Mouse (Mus musculus) thymus, adult 2 months (tissue): ENCODE measurements around the gene BC030867.
"Not testable (repeated sequence)": the region's sequence is repeated elsewhere in the genome, so short reads cannot be mapped to it uniquely, and the experiment has no call there.

Experiments used
- CTCF ChIP-seq: fragments of 200-500 bp; IDR thresholded peaks from 2 replicates; pipeline ENCODE4 v1.5.1; 2012; ENCODE audit warnings: mild to moderate bottlenecking, control low read depth, low read length, moderate library complexity, borderline replicate concordance; ENCODE audit not compliant: control insufficient read depth, poor library complexity, insufficient read depth; ENCODE audit errors: extremely low read depth
- POLR2A ChIP-seq: fragments of 200-500 bp; IDR thresholded peaks from 2 replicates; pipeline ENCODE4 v1.6.1; 2012; ENCODE audit warnings: mild to moderate bottlenecking, low read length, control low read depth, moderate library complexity; ENCODE audit not compliant: control insufficient read depth, poor library complexity, insufficient read depth; ENCODE audit errors: extremely low read depth

DNA sequence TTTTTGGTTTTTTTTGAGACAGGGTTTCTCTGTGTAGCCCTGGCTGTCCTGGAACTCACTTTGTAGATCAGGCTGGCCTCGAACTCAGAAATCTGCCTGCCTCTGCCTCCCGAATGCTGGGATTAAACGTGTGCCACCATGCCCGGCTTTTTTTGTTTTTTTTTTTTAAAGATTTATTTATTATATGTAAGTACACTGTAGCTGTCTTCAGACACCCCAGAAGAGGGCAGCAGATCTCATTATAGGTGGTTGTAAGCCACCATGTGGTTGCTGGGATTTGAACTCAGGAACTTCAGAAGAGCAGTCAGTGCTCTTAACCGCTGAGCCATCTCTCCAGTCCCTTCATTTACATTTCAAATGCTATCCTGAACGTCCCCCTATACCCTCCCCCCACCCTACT, 31.6 kb downstream of the BC030867 start:
- TF ChIP-seq CTCF, POLR2A: not testable (repeated sequence)
